Mouse (Mus musculus): ENCODE results near the gene Alyref. TPM values are rescaled to one million over a fixed set of nuclear protein-coding genes. Genes with fewer than 3 reads are reported as not detected.

Alyref gene
- polyA plus RNA-seq, 1 experiment: not detected

GRCm38 (mm10) chr11:120632559-120633519, 34.7 kb upstream of the Alyref start:
- Histone ChIP-seq H3K27ac (ENCODE audit: insufficient read depth, low read depth, low read length) (peak overlapping the region; percentile 82), H3K4me1 (ENCODE audit: control insufficient read depth, insufficient read depth, low read length) (peaks cover 37% of the 10 kb centered on the region), H3K4me3 (ENCODE audit: insufficient read depth, low read depth, low read length) (peak overlapping the region; percentile 97)
- no peak for TF ChIP-seq CTCF (IDR thresholded peaks at IDR 0.05; ENCODE audit: insufficient read depth, low read depth, low read length)
- 0 out of 2 replicates have a peak, but pooled peaks have one; percentile 7 for TF ChIP-seq POLR2A (IDR thresholded peaks at IDR 0.05; ENCODE audit: insufficient read depth, low read depth, low read length)
- 2% methylated on average over 115 of the region's 116 CpGs for WGBS

- peaks cover 44% of the 10 kb centered on the region for H3K4me1 ChIP-seq (ENCODE audit: control insufficient read depth, insufficient read depth, low read length)
- peak overlapping the region; percentile 97 for H3K4me3 ChIP-seq (ENCODE audit: insufficient read depth, low read depth, low read length)
- TF ChIP-seq POLR2A (IDR thresholded peaks at IDR 0.05; ENCODE audit: insufficient read depth, low read depth, low read length): no peak
- no peak for TF ChIP-seq CTCF (IDR thresholded peaks at IDR 0.05; ENCODE audit: insufficient read depth, low read depth, low read length)
- 51% methylated on average over 4 of the region's 4 CpGs for WGBS
- H3K27ac ChIP-seq (ENCODE audit: insufficient read depth, low read depth, low read length): peak overlapping the region; percentile 82; the same call in 1 of the 2 replicates
These were observed 33.7 kb upstream of the Alyref start for GRCm38 (mm10) chr11:120631726-120632448.

GRCm38 (mm10) chr11:120630881-120631725, 32.9 kb upstream of the Alyref start:
- H3K4me1 ChIP-seq (ENCODE audit: control insufficient read depth, insufficient read depth, low read length): peaks cover 44% of the 10 kb centered on the region
- WGBS: 39% methylated on average over 7 of the region's 7 CpGs
- no peak overlapping the region for H3K4me3 ChIP-seq (ENCODE audit: insufficient read depth, low read depth, low read length)
- TF ChIP-seq POLR2A (IDR thresholded peaks at IDR 0.05; ENCODE audit: insufficient read depth, low read depth, low read length) (no peak), CTCF (IDR thresholded peaks at IDR 0.05; ENCODE audit: insufficient read depth, low read depth, low read length) (no peak)
- H3K27ac ChIP-seq (ENCODE audit: insufficient read depth, low read depth, low read length): no peak overlapping the region

GRCm38 (mm10) chr11:120630401-120630871, 32.3 kb upstream of the Alyref start:
- no peak for TF ChIP-seq POLR2A (IDR thresholded peaks at IDR 0.05; ENCODE audit: insufficient read depth, low read depth, low read length)
- no peak for TF ChIP-seq CTCF (IDR thresholded peaks at IDR 0.05; ENCODE audit: insufficient read depth, low read depth, low read length)
- 40% methylated on average over 5 of the region's 5 CpGs for WGBS
- Histone ChIP-seq H3K27ac (ENCODE audit: insufficient read depth, low read depth, low read length) (peak overlapping the region; percentile 48), H3K4me1 (ENCODE audit: control insufficient read depth, insufficient read depth, low read length) (peaks cover 44% of the 10 kb centered on the region), H3K4me3 (ENCODE audit: insufficient read depth, low read depth, low read length) (no peak overlapping the region)

- WGBS: 22% methylated on average over 7 of the region's 7 CpGs
- Histone ChIP-seq H3K27ac (ENCODE audit: insufficient read depth, low read depth, low read length) (peak overlapping the region; percentile 48), H3K4me3 (ENCODE audit: insufficient read depth, low read depth, low read length) (no peak overlapping the region), H3K4me1 (ENCODE audit: control insufficient read depth, insufficient read depth, low read length) (peaks cover 48% of the 10 kb centered on the region)
- no peak for TF ChIP-seq CTCF (IDR thresholded peaks at IDR 0.05; ENCODE audit: insufficient read depth, low read depth, low read length)
- TF ChIP-seq POLR2A (IDR thresholded peaks at IDR 0.05; ENCODE audit: insufficient read depth, low read depth, low read length): no peak
These were observed 31.7 kb upstream of the Alyref start for GRCm38 (mm10) chr11:120629911-120630310.

- Histone ChIP-seq H3K4me3 (ENCODE audit: insufficient read depth, low read depth, low read length) (no peak overlapping the region), H3K27ac (ENCODE audit: insufficient read depth, low read depth, low read length) (no peak overlapping the region), H3K4me1 (ENCODE audit: control insufficient read depth, insufficient read depth, low read length) (peaks cover 48% of the 10 kb centered on the region)
- 67% methylated on average over 23 of the region's 23 CpGs for WGBS
- TF ChIP-seq POLR2A (IDR thresholded peaks at IDR 0.05; ENCODE audit: insufficient read depth, low read depth, low read length) (no peak), CTCF (IDR thresholded peaks at IDR 0.05; ENCODE audit: insufficient read depth, low read depth, low read length) (no peak)
These were observed 31.2 kb upstream of the Alyref start for GRCm38 (mm10) chr11:120629341-120629730.

GRCm38 (mm10) chr11:120628601-120629340, 30.6 kb upstream of the Alyref start:
- H3K4me3 ChIP-seq (ENCODE audit: insufficient read depth, low read depth, low read length): no peak overlapping the region
- WGBS: 91% methylated on average over 23 of the region's 23 CpGs
- peaks cover 44% of the 10 kb centered on the region for H3K4me1 ChIP-seq (ENCODE audit: control insufficient read depth, insufficient read depth, low read length)
- TF ChIP-seq CTCF (IDR thresholded peaks at IDR 0.05; ENCODE audit: insufficient read depth, low read depth, low read length): no peak
- no peak for TF ChIP-seq POLR2A (IDR thresholded peaks at IDR 0.05; ENCODE audit: insufficient read depth, low read depth, low read length)
- H3K27ac ChIP-seq (ENCODE audit: insufficient read depth, low read depth, low read length): no peak overlapping the region

Data from olfactory bulb, adult 2 months (tissue).